Mouse (Mus musculus): ENCODE data around the gene Snrpb2. TPM values are rescaled to one million over a fixed set of nuclear protein-coding genes. Genes with fewer than 3 reads are reported as not detected.

The Snrpb2 gene
- total and polyA plus RNA-seq, 2 experiments from 2014 or later: 38.6 to 59.2 TPM

DNA sequence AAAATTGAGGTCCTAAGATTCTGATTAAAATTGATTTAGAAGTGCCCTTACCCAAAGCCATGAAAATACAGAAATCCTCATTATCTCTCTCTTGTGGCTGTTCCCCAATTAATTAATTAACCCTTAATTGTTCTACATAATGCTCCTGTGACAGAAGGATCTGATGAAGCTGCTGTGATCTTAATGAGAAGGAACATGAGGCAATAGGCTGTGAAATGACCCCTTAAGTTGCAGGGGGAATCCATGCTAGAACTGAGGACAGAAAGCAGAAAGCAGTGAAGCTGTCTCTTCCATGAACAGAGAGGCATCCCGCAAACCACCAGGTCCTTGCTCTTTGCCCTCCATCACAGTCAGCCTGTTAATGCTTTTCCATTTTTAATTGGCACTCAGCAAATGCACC, 31.6 kb upstream of the Snrpb2 start:
- H3K27ac ChIP-seq (ENCODE audit: low read depth, low read length): no peak overlapping the region
- no peak for DNase-seq
- no peaks in the 10 kb centered on the region for H3K9me3 ChIP-seq (ENCODE audit: low read length)
- ATAC-seq: no peak
- H3K4me2 ChIP-seq (ENCODE audit: low read depth): no peak overlapping the region
- WGBS: 71% methylated on average over 1 of the region's 1 CpGs
- H3K9ac ChIP-seq: no peak overlapping the region
- no peak for TF ChIP-seq CTCF (IDR thresholded peaks at IDR 0.05; ENCODE audit: low read depth)
- no peak overlapping the region for H3K4me3 ChIP-seq (ENCODE audit: low read depth, low read length)
- no peaks in the 10 kb centered on the region for H3K27me3 ChIP-seq (ENCODE audit: insufficient read depth, low read length)
- no peaks in the 10 kb centered on the region for H3K36me3 ChIP-seq (ENCODE audit: insufficient read depth)
- H3K4me1 ChIP-seq (ENCODE audit: insufficient read depth): peaks cover 7% of the 10 kb centered on the region; the same call in 1 of the 2 replicates

DNA sequence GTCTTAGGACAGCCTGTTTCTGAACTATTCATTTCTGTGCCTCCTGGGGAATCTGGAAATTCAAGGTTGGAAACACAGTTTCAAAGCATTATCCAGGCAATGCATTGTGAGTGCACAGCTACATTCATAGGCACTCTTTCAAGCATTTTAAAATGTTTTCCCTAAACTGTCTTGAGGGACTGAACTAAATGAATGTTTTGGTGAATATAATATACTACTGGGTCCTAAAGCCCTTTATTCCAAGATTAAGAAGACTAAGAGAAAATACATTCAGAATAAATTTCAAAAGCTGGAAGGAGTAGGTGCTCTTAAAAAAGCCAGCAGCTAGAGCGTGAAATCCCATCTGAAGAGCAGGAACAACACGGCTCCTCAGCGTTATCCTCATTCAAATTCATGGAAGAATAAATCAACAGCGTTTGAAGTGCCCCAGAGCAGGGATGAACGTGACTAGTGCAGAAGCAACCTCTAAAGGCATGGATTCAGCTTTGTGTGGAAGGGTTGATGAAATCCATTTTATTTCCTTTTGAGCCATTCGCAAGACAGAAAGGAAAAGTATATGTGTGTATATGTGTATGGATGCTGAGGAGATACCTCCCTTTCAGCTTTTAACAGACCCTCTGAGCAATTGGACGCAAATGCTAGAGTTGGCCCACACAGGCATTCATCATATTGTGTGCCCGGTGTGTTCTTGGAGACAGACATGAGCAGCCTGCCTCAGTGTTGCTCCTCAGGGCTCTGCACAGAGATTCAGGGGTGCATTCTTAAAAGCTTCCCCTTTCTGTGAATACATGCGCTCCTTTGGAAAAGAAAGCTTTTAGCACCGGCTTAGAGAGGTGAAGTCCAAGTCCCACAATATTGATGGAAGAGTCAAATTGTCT, 30.2 kb upstream of the Snrpb2 start:
- Histone ChIP-seq H3K9ac (no peak overlapping the region), H3K4me1 (ENCODE audit: insufficient read depth) (peaks cover 7% of the 10 kb centered on the region; the same call in 1 of the 2 replicates), H3K9me3 (ENCODE audit: low read length) (no peaks in the 10 kb centered on the region), H3K4me3 (ENCODE audit: low read depth, low read length) (no peak overlapping the region), H3K27me3 (ENCODE audit: insufficient read depth, low read length) (no peaks in the 10 kb centered on the region), H3K27ac (ENCODE audit: low read depth, low read length) (0 out of 2 replicates have a peak overlapping the region, but pooled peaks have one; percentile 15), H3K4me2 (ENCODE audit: low read depth) (no peak overlapping the region; the same call in 1 of the 2 replicates), H3K36me3 (ENCODE audit: insufficient read depth) (no peaks in the 10 kb centered on the region)
- ATAC-seq (peak; percentile 60), DNase-seq (peak; percentile 35)
- 34% methylated on average over 10 of the region's 10 CpGs for WGBS
- TF ChIP-seq CTCF (IDR thresholded peaks at IDR 0.05; ENCODE audit: low read depth): no peak

DNA sequence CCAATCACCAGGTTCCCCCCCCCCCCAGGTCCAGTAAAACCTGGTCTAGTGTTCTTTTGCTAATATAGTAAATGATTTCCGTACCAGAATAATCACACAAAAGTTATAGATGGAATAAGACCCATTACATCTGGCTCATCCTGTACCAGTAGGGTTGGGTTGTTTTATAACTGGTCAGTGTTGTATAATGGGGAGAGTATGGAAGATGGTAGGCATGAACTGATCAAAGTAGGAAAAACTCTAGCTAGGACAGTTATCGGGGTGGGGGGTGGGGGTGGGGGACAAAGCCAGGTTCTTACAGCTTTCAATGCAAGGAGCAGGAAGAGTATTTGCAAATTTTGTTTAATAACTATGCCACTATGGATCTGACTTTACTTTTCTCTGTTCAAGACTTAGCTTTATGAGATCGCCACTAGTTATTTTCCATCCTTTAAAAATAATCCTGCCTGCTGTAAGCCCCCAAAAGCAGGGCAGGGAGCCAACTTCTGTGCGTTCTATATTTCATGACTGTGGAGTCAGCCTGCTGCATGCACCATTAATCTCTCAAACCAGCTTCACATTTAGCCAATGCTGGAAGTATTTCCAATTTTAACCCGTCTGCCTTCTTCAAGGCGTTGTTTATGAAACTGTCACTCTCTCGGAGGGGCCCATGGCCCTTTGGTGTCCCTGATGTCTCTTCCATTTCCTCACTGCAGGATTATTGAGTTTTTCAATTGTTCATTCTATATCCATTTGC, 28.3 kb upstream of the Snrpb2 start:
- peak; percentile 30 for DNase-seq
- no peak for ATAC-seq
- TF ChIP-seq CTCF (IDR thresholded peaks at IDR 0.05; ENCODE audit: low read depth): no peak

DNA sequence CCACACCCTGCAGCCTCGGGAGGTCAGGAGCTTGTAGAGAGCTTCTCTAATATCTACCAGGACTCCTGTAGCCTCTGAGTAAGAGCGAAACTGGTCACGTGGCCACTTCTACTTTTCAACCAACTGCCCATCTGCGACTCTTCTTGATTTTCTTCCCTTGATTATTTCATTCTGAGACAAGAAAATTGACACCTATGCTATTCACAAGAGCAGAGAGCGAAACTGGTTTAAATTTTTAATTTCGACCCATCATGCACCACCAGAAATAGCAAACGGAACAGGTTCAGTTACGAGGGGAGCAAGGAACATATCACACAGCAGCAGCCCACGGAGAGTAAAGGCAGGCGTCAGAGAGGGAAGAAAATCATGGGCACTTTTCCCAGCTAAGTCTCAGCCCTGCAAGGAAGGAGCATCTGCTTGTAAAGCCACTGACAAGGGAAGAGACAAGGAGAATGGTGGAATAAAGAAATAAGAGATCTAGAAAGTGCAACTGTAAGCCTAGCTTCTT, 27.7 kb upstream of the Snrpb2 start:
- DNase-seq: peak; percentile 37
- TF ChIP-seq CTCF (IDR thresholded peaks at IDR 0.05; ENCODE audit: low read depth): no peak
- 72% methylated on average over 10 of the region's 10 CpGs for whole genome bisulfite sequencing
- Histone ChIP-seq H3K4me2 (ENCODE audit: low read depth) (no peak overlapping the region), H3K36me3 (ENCODE audit: insufficient read depth) (no peaks in the 10 kb centered on the region), H3K4me1 (ENCODE audit: insufficient read depth) (peaks cover 7% of the 10 kb centered on the region; the same call in 1 of the 2 replicates), H3K9me3 (ENCODE audit: low read length) (no peaks in the 10 kb centered on the region), H3K27ac (ENCODE audit: low read depth, low read length) (peak overlapping the region; percentile 57; the same call in 1 of the 2 replicates), H3K27me3 (ENCODE audit: insufficient read depth, low read length) (no peaks in the 10 kb centered on the region), H3K4me3 (ENCODE audit: low read depth, low read length) (no peak overlapping the region), H3K9ac (no peak overlapping the region)
- ATAC-seq: peak; percentile 62

More for the DNA sequence above, 28.3 kb upstream of the Snrpb2 start:
- Histone ChIP-seq H3K4me3 (ENCODE audit: low read depth, low read length) (no peak overlapping the region), H3K27ac (ENCODE audit: low read depth, low read length) (no peak overlapping the region), H3K4me1 (ENCODE audit: insufficient read depth) (peaks cover 7% of the 10 kb centered on the region; the same call in 1 of the 2 replicates), H3K27me3 (ENCODE audit: insufficient read depth, low read length) (no peaks in the 10 kb centered on the region), H3K9me3 (ENCODE audit: low read length) (no peaks in the 10 kb centered on the region), H3K9ac (no peak overlapping the region), H3K36me3 (ENCODE audit: insufficient read depth) (no peaks in the 10 kb centered on the region), H3K4me2 (ENCODE audit: low read depth) (no peak overlapping the region)
- 65% methylated on average over 7 of the region's 7 CpGs for WGBS

DNA sequence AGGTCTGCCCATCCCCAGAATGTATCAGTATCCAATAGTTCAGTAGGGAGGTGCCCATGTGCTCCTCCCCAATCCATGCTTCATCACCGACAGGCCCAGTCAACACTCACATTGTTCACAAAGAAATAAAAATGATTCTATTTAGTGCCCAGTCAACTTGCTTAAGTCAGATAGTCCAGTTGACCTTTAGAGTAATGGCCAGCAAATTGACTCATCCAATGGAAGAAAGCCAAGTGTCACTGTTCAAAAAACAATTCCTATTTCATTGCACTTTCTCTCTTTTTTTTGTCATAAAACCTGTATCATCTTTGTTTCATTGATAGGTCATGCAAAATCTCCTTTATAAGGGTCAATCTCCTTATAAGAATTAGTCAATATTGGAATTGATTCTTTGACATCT, 21.2 kb upstream of the Snrpb2 start:
- H3K9ac ChIP-seq: no peak overlapping the region
- no peak for DNase-seq
- no peak for TF ChIP-seq CTCF (IDR thresholded peaks at IDR 0.05; ENCODE audit: low read depth)
- H3K27ac ChIP-seq (ENCODE audit: low read depth, low read length): no peak overlapping the region
- no peak overlapping the region for H3K4me2 ChIP-seq (ENCODE audit: low read depth)
- ATAC-seq: no peak
- H3K4me3 ChIP-seq (ENCODE audit: low read depth, low read length): no peak overlapping the region
- H3K27me3 ChIP-seq (ENCODE audit: insufficient read depth, low read length): no peaks in the 10 kb centered on the region
- no peaks in the 10 kb centered on the region for H3K9me3 ChIP-seq (ENCODE audit: low read length)
- H3K36me3 ChIP-seq (ENCODE audit: insufficient read depth): no peaks in the 10 kb centered on the region
- 100% methylated on average over 1 of the region's 1 CpGs for WGBS
- H3K4me1 ChIP-seq (ENCODE audit: insufficient read depth): no peaks in the 10 kb centered on the region

DNA sequence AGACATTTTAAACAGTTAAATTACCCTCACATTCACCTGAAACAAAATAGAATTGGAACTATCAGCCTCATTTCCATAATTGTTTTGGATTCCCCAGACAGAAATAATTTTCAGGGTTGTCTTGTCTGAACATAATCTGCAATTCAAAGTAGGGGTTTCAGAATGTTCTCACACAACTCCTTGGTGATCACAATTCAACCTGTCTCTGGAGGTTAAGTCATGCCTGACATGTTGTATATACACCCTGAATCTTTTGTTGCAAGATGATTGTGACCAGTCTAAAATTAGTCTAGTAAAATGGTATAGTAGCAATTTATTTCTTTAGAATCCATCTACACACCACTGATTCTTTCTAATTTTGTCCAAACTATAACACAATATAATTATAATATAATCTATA, 7.6 kb upstream of the Snrpb2 start:
- no peaks in the 10 kb centered on the region for H3K9me3 ChIP-seq (ENCODE audit: low read length)
- no peak overlapping the region for H3K4me3 ChIP-seq (ENCODE audit: low read depth, low read length)
- H3K27ac ChIP-seq (ENCODE audit: low read depth, low read length): no peak overlapping the region
- H3K4me2 ChIP-seq (ENCODE audit: low read depth): no peak overlapping the region
- H3K27me3 ChIP-seq (ENCODE audit: insufficient read depth, low read length): no peaks in the 10 kb centered on the region
- H3K4me1 ChIP-seq (ENCODE audit: insufficient read depth): no peaks in the 10 kb centered on the region
- no peaks in the 10 kb centered on the region for H3K36me3 ChIP-seq (ENCODE audit: insufficient read depth)
- DNase-seq: no peak
- no peak for TF ChIP-seq CTCF (IDR thresholded peaks at IDR 0.05; ENCODE audit: low read depth)
- no peak for ATAC-seq
- H3K9ac ChIP-seq: no peak overlapping the region
